Mouse (Mus musculus): ENCODE data around the gene Eif2a.
A peak's percentile ranks its signal among the peaks of the same experiment; 100 is the strongest.

The Eif2a gene

GRCm38 (mm10) chr3:58525652-58526407 lies at the start of gene Eif2a, which contains the start of gene Serp1:
TSS of gene Eif2a (plus strand) at chr3:58525821.
TSS of gene Serp1 (minus strand) at chr3:58525892.
- peak; percentile 98 for DNase-seq

- no peak for DNase-seq
Measured at GRCm38 (mm10) chr3:58478755-58479455, 46.7 kb upstream of the Eif2a start.

- DNase-seq: no peak
Measured at GRCm38 (mm10) chr3:58485883-58486282, 39.7 kb upstream of the Eif2a start.

GRCm38 (mm10) chr3:58487121-58487520 lies 38.5 kb upstream of the Eif2a start:
- no peak for DNase-seq

GRCm38 (mm10) chr3:58487999-58488775 lies 37.4 kb upstream of the Eif2a start:
- no peak for DNase-seq

- DNase-seq: peak; percentile 14
Measured at GRCm38 (mm10) chr3:58490787-58491186, 34.8 kb upstream of the Eif2a start.

GRCm38 (mm10) chr3:58493621-58494020 lies 32.0 kb upstream of the Eif2a start:
- DNase-seq: no peak

GRCm38 (mm10) chr3:58501961-58502360 lies 23.7 kb upstream of the Eif2a start:
- DNase-seq: no peak

GRCm38 (mm10) chr3:58503720-58504333 lies 21.8 kb upstream of the Eif2a start:
- DNase-seq: no peak

GRCm38 (mm10) chr3:58504676-58505075 lies 20.9 kb upstream of the Eif2a start:
- no peak for DNase-seq

GRCm38 (mm10) chr3:58508020-58508750 lies 17.4 kb upstream of the Eif2a start:
- no peak for DNase-seq

GRCm38 (mm10) chr3:58511581-58511980 lies 14.0 kb upstream of the Eif2a start:
- DNase-seq: no peak

- DNase-seq: no peak
Measured at GRCm38 (mm10) chr3:58512740-58513139, 12.9 kb upstream of the Eif2a start.

GRCm38 (mm10) chr3:58513483-58513882 lies 12.1 kb upstream of the Eif2a start:
- no peak for DNase-seq

GRCm38 (mm10) chr3:58515947-58516601 lies 9.5 kb upstream of the Eif2a start:
- no peak for DNase-seq

- DNase-seq: no peak
Measured at GRCm38 (mm10) chr3:58516602-58516976, 9.0 kb upstream of the Eif2a start.

GRCm38 (mm10) chr3:58517258-58517657 lies 8.4 kb upstream of the Eif2a start:
- DNase-seq: no peak

GRCm38 (mm10) chr3:58517800-58518199 lies 7.8 kb upstream of the Eif2a start:
- no peak for DNase-seq

- DNase-seq: no peak
Measured at GRCm38 (mm10) chr3:58518962-58519361, 6.7 kb upstream of the Eif2a start.

GRCm38 (mm10) chr3:58519536-58519935 lies 6.1 kb upstream of the Eif2a start:
- no peak for DNase-seq

- DNase-seq: no peak
Measured at GRCm38 (mm10) chr3:58520286-58520685, 5.3 kb upstream of the Eif2a start.

- no peak for DNase-seq
Measured at GRCm38 (mm10) chr3:58521361-58521760, 4.3 kb upstream of the Eif2a start.

Data from cerebellum, adult 8-10 months (tissue).